Mouse (Mus musculus) cerebellum, postnatal 25 days (tissue): ENCODE measurements around the gene Fat2.

Experiments
- DNase-seq, 2 experiments: peaks; one replicate each; pipeline ENCODE4 v3.0.0; 2021; ENCODE audit warnings: mixed read lengths in 2 of 2

Gene Fat2

GRCm38 (mm10) chr11:55239496-55239895, 96.9 kb downstream of the Fat2 start:
- no peak for DNase-seq

GRCm38 (mm10) chr11:55236815-55237214, 99.5 kb downstream of the Fat2 start:
- no peak for DNase-seq

DNA sequence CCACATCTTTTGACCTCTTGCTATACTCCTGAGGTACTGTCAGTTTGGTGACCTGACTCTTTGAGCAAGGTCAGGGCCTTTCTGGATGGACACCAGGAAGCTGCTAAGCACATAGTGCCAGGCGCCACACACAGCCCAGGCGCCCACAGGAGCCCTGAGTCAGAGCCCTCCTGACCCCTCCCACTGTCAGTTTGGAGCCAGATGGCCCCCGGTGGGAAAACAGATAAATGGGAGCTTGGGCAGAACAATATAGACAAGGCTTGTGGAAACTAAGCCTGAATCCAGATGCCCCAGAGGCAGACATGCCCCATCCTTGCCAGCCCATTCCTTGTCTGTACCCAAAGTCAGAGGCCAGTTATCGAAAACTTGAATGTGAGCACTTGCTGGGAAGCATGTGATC, 101.6 kb downstream of the Fat2 start:
- DNase-seq = peak in 1 of 2 experiments; percentile 39

- DNase-seq = peak; percentile 77 to 87
Measured at GRCm38 (mm10) chr11:55234288-55234687, 102.1 kb downstream of the Fat2 start.

GRCm38 (mm10) chr11:55231034-55231433, 105.3 kb downstream of the Fat2 start:
- DNase-seq = no peak

- DNase-seq = no peak
Measured at GRCm38 (mm10) chr11:55221306-55221705, 115.1 kb downstream of the Fat2 start.

DNA sequence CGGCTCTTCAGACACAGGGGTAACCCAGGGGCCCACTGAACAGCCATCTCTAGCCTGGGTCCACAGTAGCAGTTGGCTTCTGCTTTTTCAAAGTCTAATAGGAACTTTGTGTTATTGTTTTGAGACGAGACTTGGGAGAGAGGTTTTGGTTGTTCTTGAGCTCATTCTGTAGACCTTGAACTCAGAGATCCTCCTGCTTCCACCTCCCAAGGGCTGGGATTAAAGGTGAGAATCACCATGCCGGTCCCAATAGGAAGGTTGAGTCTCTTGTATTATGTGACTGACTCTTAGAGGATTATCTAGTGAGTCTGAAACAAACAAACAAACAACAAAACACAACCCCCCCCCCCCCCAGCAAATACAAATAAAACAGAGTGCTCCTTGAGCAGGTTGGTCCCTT, 117.9 kb downstream of the Fat2 start:
- no peak for DNase-seq

DNA sequence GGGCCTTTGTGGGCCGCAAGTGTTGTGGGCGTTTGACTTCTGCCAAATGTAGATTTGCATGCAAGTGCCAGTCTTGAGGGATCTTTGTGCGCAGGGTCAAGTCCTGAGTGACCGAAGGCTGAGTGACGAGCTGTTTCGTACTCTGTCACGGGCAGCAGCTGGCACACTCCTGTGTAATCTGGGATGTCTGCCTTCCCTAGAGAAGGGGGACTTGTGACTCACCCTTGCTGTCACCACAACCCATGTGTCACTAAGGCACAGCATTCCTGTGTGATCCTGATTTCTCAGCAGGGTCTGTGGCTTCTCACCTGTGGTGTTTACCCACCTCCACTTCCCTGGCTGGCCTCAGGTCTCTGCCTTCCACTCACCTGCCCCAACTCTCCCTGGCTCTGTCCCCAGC, 118.5 kb downstream of the Fat2 start:
- no peak for DNase-seq

GRCm38 (mm10) chr11:55217418-55217817, 118.9 kb downstream of the Fat2 start:
- DNase-seq = no peak

- no peak for DNase-seq
Measured at GRCm38 (mm10) chr11:55216830-55217229, 119.5 kb downstream of the Fat2 start.

GRCm38 (mm10) chr11:55216061-55216460, 120.3 kb downstream of the Fat2 start:
- no peak for DNase-seq

GRCm38 (mm10) chr11:55214978-55215377, 121.4 kb downstream of the Fat2 start:
- no peak for DNase-seq

DNA sequence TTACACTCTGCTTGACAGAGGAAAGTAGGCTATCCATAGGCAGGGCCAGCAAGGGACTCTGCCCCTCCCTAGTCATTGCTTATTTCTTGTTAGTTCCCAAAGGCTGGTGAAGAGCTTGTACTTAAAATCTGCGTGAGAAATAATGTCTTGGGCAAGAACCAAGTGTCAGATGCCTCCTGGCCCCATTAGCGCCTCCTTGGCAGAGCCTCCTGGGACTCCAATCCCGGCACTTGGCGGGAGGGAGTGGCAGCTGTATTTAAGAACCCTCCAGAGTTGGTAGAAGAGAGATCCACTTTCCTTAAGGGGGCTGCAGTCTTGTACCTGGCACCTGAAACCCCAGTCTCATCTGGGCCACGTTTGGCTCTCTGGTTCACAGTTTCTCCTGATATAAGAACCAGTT, 122.2 kb downstream of the Fat2 start:
- no peak for DNase-seq

DNA sequence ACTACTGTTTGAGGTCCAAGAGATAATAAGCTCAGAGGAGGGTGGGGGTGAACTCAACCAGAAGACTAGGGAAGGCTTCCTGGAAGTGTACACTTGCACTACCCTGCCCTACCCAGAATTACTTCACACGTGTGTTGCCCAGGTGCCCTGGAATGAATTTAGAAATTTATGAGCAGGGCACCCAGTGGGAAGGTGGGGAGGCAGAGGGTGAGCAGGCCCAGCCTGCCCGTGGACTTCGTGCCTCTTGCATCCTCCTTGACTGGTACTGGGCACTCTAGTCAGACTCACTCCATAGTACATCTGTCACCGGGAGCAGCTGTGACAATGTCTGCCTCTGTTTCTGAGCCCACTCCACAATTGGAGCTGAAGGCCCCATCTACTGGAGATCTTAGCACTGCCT, 122.8 kb downstream of the Fat2 start:
- no peak for DNase-seq

DNA sequence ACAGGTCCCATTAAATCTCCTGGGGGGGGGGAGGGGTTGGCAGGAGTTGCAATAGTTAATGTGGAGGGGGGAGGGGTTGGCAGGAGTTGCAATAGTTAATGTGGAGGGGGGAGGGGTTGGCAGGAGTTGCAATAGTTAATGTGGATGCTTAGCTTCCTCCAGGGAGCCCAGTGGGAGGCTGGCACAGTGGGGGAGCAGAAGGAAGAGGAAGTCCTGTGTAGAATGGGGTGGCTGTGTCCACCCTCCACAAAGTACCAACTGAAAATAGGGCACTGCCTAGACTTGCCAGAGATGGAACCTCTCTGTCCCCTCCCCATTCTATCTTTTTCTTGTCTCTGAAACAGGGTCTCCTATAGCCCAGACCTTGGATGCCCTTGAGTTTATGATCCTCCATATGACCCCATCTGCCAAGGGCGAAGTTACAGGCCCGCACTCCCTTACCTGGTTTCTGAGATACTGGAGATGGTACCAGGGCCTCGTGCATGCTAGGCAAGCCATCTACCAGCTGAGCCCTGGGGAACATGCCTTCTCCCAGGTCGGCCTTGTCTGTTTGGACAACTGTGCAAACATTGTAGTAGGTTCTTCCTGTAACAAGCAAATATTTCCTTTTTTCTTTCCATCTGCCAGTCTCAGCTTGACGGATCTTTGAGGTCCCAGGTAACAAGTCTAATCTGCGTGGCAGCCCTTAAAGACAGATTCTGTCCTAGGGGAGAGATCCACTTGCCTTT, 126.6 kb downstream of the Fat2 start:
- DNase-seq = no peak

DNA sequence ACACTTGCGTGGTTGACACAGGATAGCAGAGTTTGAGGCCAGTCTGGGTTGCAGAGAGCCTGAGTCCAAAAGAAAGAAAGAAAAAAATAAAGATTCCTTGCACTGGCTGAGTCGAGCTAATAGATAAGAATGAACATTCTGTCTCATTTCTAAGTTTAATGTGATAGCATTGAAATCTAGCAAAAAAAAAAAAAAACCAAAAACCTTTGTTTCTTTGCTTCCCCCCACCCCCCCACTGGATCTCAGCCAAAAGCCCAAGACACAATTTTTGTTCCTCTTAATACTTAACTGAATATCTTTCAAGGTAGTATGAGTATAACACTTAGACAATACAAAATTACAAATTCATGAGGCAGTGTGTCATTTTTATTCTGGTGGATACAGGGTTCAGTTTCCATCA, 127.3 kb downstream of the Fat2 start:
- no peak for DNase-seq

DNA sequence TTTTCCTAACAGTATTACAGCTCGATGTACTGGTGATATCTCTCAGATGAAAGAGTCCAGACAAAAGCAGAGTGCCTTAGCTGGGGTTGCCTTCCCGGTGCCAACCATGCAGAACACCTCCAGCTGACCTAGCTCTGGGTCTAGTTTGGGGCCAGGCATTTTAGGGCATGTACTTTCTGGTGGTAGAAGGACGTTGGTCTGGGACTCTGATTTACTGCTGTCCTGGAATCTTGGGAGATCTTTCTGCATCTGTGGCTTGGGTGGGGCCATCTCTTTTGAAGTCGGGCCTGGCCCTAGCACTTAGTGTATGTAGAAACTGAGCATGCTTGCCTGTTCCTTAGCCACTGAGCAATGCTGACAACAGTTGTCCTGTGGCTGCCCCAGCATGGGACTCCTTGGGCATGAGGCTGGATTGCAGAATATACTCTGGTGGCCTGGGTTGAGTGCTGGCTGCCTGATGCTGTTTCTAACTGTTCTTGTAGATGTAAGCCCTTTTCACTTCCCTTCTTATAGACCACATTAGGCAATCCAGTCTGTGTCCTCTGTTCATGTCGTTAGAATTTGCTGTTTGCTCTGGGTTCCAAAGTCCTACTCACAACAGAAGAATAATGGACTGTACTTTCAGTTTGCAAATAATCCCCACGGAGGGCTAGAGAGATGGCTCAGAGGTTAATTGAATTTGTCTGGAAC, 128.2 kb downstream of the Fat2 start:
- no peak for DNase-seq

- peak; percentile 64 to 68 for DNase-seq
Measured at GRCm38 (mm10) chr11:55204602-55205001, 131.8 kb downstream of the Fat2 start.

DNA sequence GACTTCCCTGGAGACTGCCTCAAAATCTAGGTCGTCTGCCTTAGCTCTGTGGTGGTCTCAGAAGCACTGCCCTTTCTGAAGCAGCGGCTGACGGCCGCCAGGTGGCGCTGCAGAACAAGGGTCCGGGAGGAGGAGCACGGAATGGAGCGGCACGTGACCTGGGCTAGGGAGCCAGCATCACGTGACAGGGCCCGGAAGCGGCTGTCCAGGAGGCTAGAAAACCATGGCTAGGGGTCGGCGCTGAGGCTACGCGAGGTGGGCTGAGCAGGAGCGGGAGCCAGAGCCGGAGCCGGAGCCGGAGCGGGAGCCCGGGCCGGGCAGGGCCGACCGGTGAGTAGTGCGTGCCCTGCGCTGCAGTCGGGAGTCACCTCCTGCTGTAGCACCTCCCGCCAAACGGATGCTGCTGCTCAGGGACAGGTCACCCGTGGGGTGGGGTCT, 132.2 kb downstream of the Fat2 start, which contains the start of gene Slc36a1:
Slc36a1 (plus strand) TSS at position 192 of the 438 bp plus-strand sequence.
- peak; percentile 98 to 99 for DNase-seq
